Mouse (Mus musculus) limb, embryonic 11.5 days (tissue): ENCODE results near the gene Lamc3. TPM values are rescaled to one million over a fixed set of nuclear protein-coding genes. Genes with fewer than 3 reads are reported as not detected.

ENCODE experiments used
- ATAC-seq: fragments of 200-750 bp; cut with Nextera tagmentation; 2 replicates; pipeline ENCODE4 v1.8.0; 2017; ENCODE audit warnings: low read depth; ENCODE audit not compliant: insufficient number of reproducible peaks, low FRiP score, low TSS enrichment
- DNase-seq: peaks from one replicate; pipeline ENCODE4 v3.0.0-alpha.2; 2015; ENCODE audit warnings: low spot score
- H3K27ac ChIP-seq: fragments of 300-500 bp; sonication (generic); replicated peaks from 2 replicates; pipeline ENCODE4 v1.5.1; 2014; ENCODE audit warnings: low read depth, mild to moderate bottlenecking, low read length
- H3K27me3 ChIP-seq: fragments of 300-500 bp; sonication (generic); 2 replicates; pipeline ENCODE4 v1.6.1; 2014; ENCODE audit warnings: mild to moderate bottlenecking, low read length, mixed read lengths; ENCODE audit not compliant: control insufficient read depth, insufficient read depth
- H3K36me3 ChIP-seq: fragments of 300-500 bp; sonication (generic); 2 replicates; pipeline ENCODE4 v1.6.1; 2014; ENCODE audit warnings: mild to moderate bottlenecking, low read length, moderate library complexity, mixed read lengths; ENCODE audit not compliant: control insufficient read depth, insufficient read depth
- H3K4me1 ChIP-seq: fragments of 300-500 bp; sonication (generic); 2 replicates; pipeline ENCODE4 v1.6.1; 2014; ENCODE audit warnings: low read length, mixed read lengths; ENCODE audit not compliant: control insufficient read depth, insufficient read depth
- H3K4me2 ChIP-seq: fragments of 300-500 bp; sonication (generic); 2 replicates; pipeline ENCODE4 v1.6.1; 2014; ENCODE audit warnings: low read depth, mild to moderate bottlenecking, moderate library complexity; ENCODE audit not compliant: severe bottlenecking
- H3K4me3 ChIP-seq: fragments of 300-500 bp; sonication (generic); 2 replicates; pipeline ENCODE4 v1.5.1; 2014; ENCODE audit warnings: low read depth, low read length
- H3K9ac ChIP-seq: fragments of 300-500 bp; sonication (generic); 2 replicates; pipeline ENCODE4 v1.6.1; 2014; ENCODE audit warnings: mild to moderate bottlenecking, low read length
- H3K9me3 ChIP-seq: fragments of 300-500 bp; sonication (generic); 2 replicates; pipeline ENCODE4 v1.6.1; 2016; ENCODE audit warnings: low read length; ENCODE audit not compliant: control insufficient read depth
- WGBS: fragments of 180-500 bp; shearing (Covaris S2); extraction: QIAGEN DNeasy Blood & Tissue Kit; methylation state at CpG from one replicate; pipeline ENCODE4 v1.1.7; 2014; 5-methylcytosine and 5-hydroxymethylcytosine counted together
- polyA plus RNA-seq: library from polyadenylated mRNA; unstranded; fragments of >200 nt; fragmentation: Nextera tagmentation; extraction: Ambion mirVana; gene quantifications from 2 replicates; pipeline ENCODE4 v1.2.1, GENCODE M21; 2014

The Lamc3 gene
- polyA plus RNA-seq, 1 experiment from 2014 or later = 0.13 TPM

GRCm38 (mm10) chr2:31929664-31930063, 42.6 kb downstream of the Lamc3 start:
- WGBS = 85% methylated on average over 3 of the region's 3 CpGs
- H3K9me3 ChIP-seq = no peaks in the 10 kb centered on the region

GRCm38 (mm10) chr2:31934551-31934950, 47.5 kb downstream of the Lamc3 start:
- Histone ChIP-seq H3K9me3 (no peaks in the 10 kb centered on the region), H3K27me3 (no peaks in the 10 kb centered on the region), H3K27ac (no peak overlapping the region), H3K4me1 (no peaks in the 10 kb centered on the region), H3K4me2 (no peak overlapping the region), H3K4me3 (no peak overlapping the region), H3K9ac (no peak overlapping the region), H3K36me3 (no peaks in the 10 kb centered on the region)
- DNase-seq = no peak
- 35% methylated on average over 4 of the region's 4 CpGs for WGBS
- ATAC-seq = no peak

More at GRCm38 (mm10) chr2:31929664-31930063, 42.6 kb downstream of the Lamc3 start:
- H3K4me3 ChIP-seq = no peak overlapping the region
- no peak overlapping the region for H3K4me2 ChIP-seq
- no peak overlapping the region for H3K9ac ChIP-seq
- no peaks in the 10 kb centered on the region for H3K36me3 ChIP-seq
- H3K27ac ChIP-seq = no peak overlapping the region
- H3K4me1 ChIP-seq = no peaks in the 10 kb centered on the region
- DNase-seq (no peak), ATAC-seq (no peak)
- no peaks in the 10 kb centered on the region for H3K27me3 ChIP-seq

- WGBS = 36% methylated on average over 4 of the region's 4 CpGs
- Histone ChIP-seq H3K4me1 (no peaks in the 10 kb centered on the region), H3K9ac (no peak overlapping the region), H3K4me3 (no peak overlapping the region), H3K27me3 (no peaks in the 10 kb centered on the region), H3K36me3 (no peaks in the 10 kb centered on the region), H3K4me2 (no peak overlapping the region), H3K9me3 (no peaks in the 10 kb centered on the region), H3K27ac (no peak overlapping the region)
- ATAC-seq (no peak), DNase-seq (no peak)
Measured at GRCm38 (mm10) chr2:31935054-31935453, 48.0 kb downstream of the Lamc3 start.

GRCm38 (mm10) chr2:31938298-31938697, 51.2 kb downstream of the Lamc3 start:
- H3K4me1 ChIP-seq = no peaks in the 10 kb centered on the region
- H3K9me3 ChIP-seq = no peaks in the 10 kb centered on the region
- H3K27ac ChIP-seq = no peak overlapping the region
- no peak overlapping the region for H3K9ac ChIP-seq
- ATAC-seq = no peak
- no peak overlapping the region for H3K4me2 ChIP-seq
- H3K4me3 ChIP-seq = no peak overlapping the region
- 92% methylated on average over 1 of the region's 1 CpGs for WGBS
- DNase-seq = no peak
- no peaks in the 10 kb centered on the region for H3K36me3 ChIP-seq
- H3K27me3 ChIP-seq = no peaks in the 10 kb centered on the region

- no peaks in the 10 kb centered on the region for H3K36me3 ChIP-seq
- no peak overlapping the region for H3K4me3 ChIP-seq
- H3K4me1 ChIP-seq = no peaks in the 10 kb centered on the region
- no peak overlapping the region for H3K9ac ChIP-seq
- no peak for ATAC-seq
- no peaks in the 10 kb centered on the region for H3K27me3 ChIP-seq
- DNase-seq = no peak
- H3K27ac ChIP-seq = no peak overlapping the region
- H3K4me2 ChIP-seq = no peak overlapping the region
- 75% methylated on average over 4 of the region's 4 CpGs for WGBS
- no peaks in the 10 kb centered on the region for H3K9me3 ChIP-seq
Measured at GRCm38 (mm10) chr2:31943011-31943410, 55.9 kb downstream of the Lamc3 start.

GRCm38 (mm10) chr2:31945580-31945979, 58.5 kb downstream of the Lamc3 start:
- no peak for DNase-seq
- Histone ChIP-seq H3K27me3 (no peaks in the 10 kb centered on the region), H3K4me3 (no peak overlapping the region), H3K4me2 (no peak overlapping the region), H3K4me1 (no peaks in the 10 kb centered on the region), H3K27ac (no peak overlapping the region), H3K9ac (no peak overlapping the region), H3K36me3 (no peaks in the 10 kb centered on the region), H3K9me3 (no peaks in the 10 kb centered on the region)
- ATAC-seq = no peak
- 85% methylated on average over 2 of the region's 2 CpGs for WGBS

GRCm38 (mm10) chr2:31948392-31948791, 61.3 kb downstream of the Lamc3 start:
- H3K9ac ChIP-seq = no peak overlapping the region
- H3K27ac ChIP-seq = no peak overlapping the region
- no peaks in the 10 kb centered on the region for H3K27me3 ChIP-seq
- 77% methylated on average over 6 of the region's 6 CpGs for WGBS
- no peak overlapping the region for H3K4me2 ChIP-seq
- no peaks in the 10 kb centered on the region for H3K9me3 ChIP-seq
- no peaks in the 10 kb centered on the region for H3K36me3 ChIP-seq
- ATAC-seq = no peak
- peaks cover 7% of the 10 kb centered on the region for H3K4me1 ChIP-seq
- H3K4me3 ChIP-seq = no peak overlapping the region
- no peak for DNase-seq

GRCm38 (mm10) chr2:31948801-31949200, 61.7 kb downstream of the Lamc3 start:
- Histone ChIP-seq H3K4me2 (no peak overlapping the region), H3K9me3 (no peaks in the 10 kb centered on the region), H3K27ac (no peak overlapping the region), H3K27me3 (no peaks in the 10 kb centered on the region), H3K9ac (no peak overlapping the region), H3K36me3 (no peaks in the 10 kb centered on the region), H3K4me1 (peaks cover 7% of the 10 kb centered on the region), H3K4me3 (no peak overlapping the region)
- DNase-seq (no peak), ATAC-seq (no peak)
- 67% methylated on average over 6 of the region's 6 CpGs for WGBS
